Mouse (Mus musculus) limb, embryonic 11.5 days (tissue): ENCODE measurements around the gene S1pr2. TPM values are rescaled to one million over a fixed set of nuclear protein-coding genes. Genes with fewer than 3 reads are reported as not detected.
"Not testable (repeated sequence)": the region's sequence is repeated elsewhere in the genome, so short reads cannot be mapped to it uniquely, and the experiment has no call there.

Source experiments
- ATAC-seq: fragments of 200-750 bp; cut with Nextera tagmentation; 2 replicates; pipeline ENCODE4 v1.8.0; 2017; ENCODE audit warnings: low read depth; ENCODE audit not compliant: insufficient number of reproducible peaks, low FRiP score, low TSS enrichment
- DNase-seq: peaks from one replicate; pipeline ENCODE4 v3.0.0-alpha.2; 2015; ENCODE audit warnings: low spot score
- H3K27ac ChIP-seq: fragments of 300-500 bp; sonication (generic); replicated peaks from 2 replicates; pipeline ENCODE4 v1.5.1; 2014; ENCODE audit warnings: low read depth, mild to moderate bottlenecking, low read length
- H3K27me3 ChIP-seq: fragments of 300-500 bp; sonication (generic); 2 replicates; pipeline ENCODE4 v1.6.1; 2014; ENCODE audit warnings: mild to moderate bottlenecking, low read length, mixed read lengths; ENCODE audit not compliant: control insufficient read depth, insufficient read depth
- H3K36me3 ChIP-seq: fragments of 300-500 bp; sonication (generic); 2 replicates; pipeline ENCODE4 v1.6.1; 2014; ENCODE audit warnings: mild to moderate bottlenecking, low read length, moderate library complexity, mixed read lengths; ENCODE audit not compliant: control insufficient read depth, insufficient read depth
- H3K4me1 ChIP-seq: fragments of 300-500 bp; sonication (generic); 2 replicates; pipeline ENCODE4 v1.6.1; 2014; ENCODE audit warnings: low read length, mixed read lengths; ENCODE audit not compliant: control insufficient read depth, insufficient read depth
- H3K4me2 ChIP-seq: fragments of 300-500 bp; sonication (generic); 2 replicates; pipeline ENCODE4 v1.6.1; 2014; ENCODE audit warnings: low read depth, mild to moderate bottlenecking, moderate library complexity; ENCODE audit not compliant: severe bottlenecking
- H3K4me3 ChIP-seq: fragments of 300-500 bp; sonication (generic); 2 replicates; pipeline ENCODE4 v1.5.1; 2014; ENCODE audit warnings: low read depth, low read length
- H3K9ac ChIP-seq: fragments of 300-500 bp; sonication (generic); 2 replicates; pipeline ENCODE4 v1.6.1; 2014; ENCODE audit warnings: mild to moderate bottlenecking, low read length
- H3K9me3 ChIP-seq: fragments of 300-500 bp; sonication (generic); 2 replicates; pipeline ENCODE4 v1.6.1; 2016; ENCODE audit warnings: low read length; ENCODE audit not compliant: control insufficient read depth
- WGBS: fragments of 180-500 bp; shearing (Covaris S2); extraction: QIAGEN DNeasy Blood & Tissue Kit; methylation state at CpG from one replicate; pipeline ENCODE4 v1.1.7; 2014; 5-methylcytosine and 5-hydroxymethylcytosine counted together
- polyA plus RNA-seq: library from polyadenylated mRNA; unstranded; fragments of >200 nt; fragmentation: Nextera tagmentation; extraction: Ambion mirVana; gene quantifications from 2 replicates; pipeline ENCODE4 v1.2.1, GENCODE M21; 2014

S1pr2 gene
- polyA plus RNA-seq, 1 experiment from 2014 or later = 52.8 TPM

DNA sequence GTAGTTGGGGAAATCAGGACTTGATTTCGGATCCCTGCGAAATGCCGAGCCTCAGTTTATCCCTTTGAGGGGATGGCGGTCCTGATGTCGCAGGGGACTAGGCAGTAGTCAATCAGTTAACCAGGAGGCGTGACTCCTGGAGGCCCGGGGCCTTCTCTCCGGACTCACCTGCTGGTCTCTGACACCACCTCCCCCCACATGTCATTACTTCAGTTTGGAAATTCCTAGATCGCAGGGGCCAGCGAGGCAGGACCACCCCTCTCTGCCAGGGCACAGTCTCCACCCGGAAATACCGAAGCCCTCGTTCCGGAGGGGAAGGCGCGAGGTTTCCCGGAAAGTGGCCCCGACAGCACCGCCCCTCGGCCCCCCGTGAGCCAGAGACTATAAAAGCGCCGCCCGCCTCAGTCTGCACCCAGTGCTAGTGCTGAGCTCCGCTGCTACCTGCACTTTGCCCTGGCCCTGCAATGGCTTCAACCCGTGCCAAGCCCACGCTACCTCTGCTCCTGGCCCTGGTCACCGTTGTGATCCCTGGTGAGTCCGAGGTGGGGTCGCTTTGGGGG is 39.1 kb upstream of the S1pr2 start, which contains the start of gene Icam1:
Gene Icam1 (plus strand): TSS at position 415 of the 560 bp plus-strand sequence.
- no peaks in the 10 kb centered on the region for H3K36me3 ChIP-seq
- no peak within 1 kb of the TSS for H3K9ac ChIP-seq
- H3K27ac ChIP-seq = no peak within 1 kb of the TSS
- H3K4me2 ChIP-seq = peak within 1 kb of the TSS; percentile 37
- H3K27me3 ChIP-seq = peaks cover 39% of the 10 kb centered on the region
- DNase-seq (peak; percentile 48), ATAC-seq (no peak)
- H3K4me3 ChIP-seq = peak within 1 kb of the TSS; percentile 16; the same call in 1 of the 2 replicates
- 1% methylated on average over 30 of the region's 30 CpGs for WGBS
- H3K9me3 ChIP-seq = no peaks in the 10 kb centered on the region
- H3K4me1 ChIP-seq = peaks cover 6% of the 10 kb centered on the region; the same call in 1 of the 2 replicates

DNA sequence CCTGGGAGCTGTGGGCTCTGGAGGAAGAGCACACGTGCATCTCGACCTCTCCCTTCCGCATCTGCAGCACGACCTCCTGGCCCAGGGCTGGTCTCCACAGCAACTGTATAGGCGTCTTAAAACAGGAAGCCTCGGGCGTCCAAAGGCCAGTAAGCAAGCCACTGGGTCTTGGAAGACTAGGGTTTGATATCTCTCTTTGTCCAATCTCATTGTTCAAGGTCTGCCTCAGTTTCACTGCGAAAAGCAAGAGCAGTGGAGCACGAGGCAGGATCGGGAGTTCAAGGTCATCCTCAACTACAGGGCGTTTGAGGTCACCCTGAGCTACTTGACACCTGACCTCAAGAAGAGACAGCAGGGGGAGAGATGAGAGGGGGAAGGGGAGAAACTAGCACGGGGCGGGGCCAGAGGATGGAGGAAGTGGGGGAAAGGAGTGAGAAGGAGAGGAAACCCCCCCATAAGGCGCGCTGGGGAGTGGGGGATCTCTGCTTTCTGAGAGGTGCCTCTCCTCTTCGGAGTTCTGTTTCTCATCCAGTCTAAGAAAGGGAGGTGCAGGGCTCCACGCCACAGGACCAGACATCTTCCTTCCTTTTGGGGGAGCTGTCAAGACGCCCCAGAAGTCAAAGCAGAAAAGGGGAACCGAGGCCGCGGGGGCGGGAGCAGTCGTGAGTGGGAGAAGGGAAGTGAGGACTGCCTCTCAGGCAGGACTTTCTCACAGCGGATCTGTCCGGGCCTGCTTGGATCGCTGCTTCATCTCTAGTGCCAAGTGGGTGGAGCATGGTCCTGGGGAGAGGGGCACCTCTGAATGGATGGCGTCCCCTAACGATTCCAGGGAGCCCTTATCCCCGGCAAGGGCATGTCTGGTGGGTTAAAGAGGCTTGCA is 38.4 kb upstream of the S1pr2 start:
- Histone ChIP-seq H3K4me1 (peaks cover 6% of the 10 kb centered on the region; the same call in 1 of the 2 replicates), H3K4me2 (peak overlapping the region; percentile 37; the same call in 1 of the 2 replicates), H3K9ac (no peak overlapping the region), H3K36me3 (no peaks in the 10 kb centered on the region), H3K27me3 (peaks cover 39% of the 10 kb centered on the region), H3K27ac (no peak overlapping the region), H3K4me3 (peak overlapping the region; percentile 16; the same call in 1 of the 2 replicates), H3K9me3 (no peaks in the 10 kb centered on the region)
- no peak for ATAC-seq
- 2% methylated on average over 28 of the region's 29 CpGs for whole genome bisulfite sequencing
- DNase-seq = no peak

DNA sequence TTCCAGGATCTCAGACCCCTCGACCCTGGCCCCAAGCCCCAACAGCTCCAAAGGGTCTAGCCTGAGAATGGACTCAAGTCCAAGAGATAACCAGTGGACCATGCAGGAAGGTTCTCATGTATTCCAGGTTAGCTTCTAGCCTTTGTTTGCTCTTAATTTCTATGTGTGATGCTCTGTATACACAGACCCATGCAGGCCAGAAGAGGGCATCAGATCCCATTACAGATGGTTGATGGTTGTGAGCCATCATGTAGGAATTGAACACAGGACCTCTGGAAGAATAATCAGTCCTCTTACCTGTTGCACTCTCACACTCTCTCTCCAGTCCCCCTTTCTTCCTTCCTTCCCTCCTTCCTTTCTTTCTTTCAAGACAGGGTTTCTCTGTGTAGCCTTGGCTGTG is 35.8 kb upstream of the S1pr2 start:
- Histone ChIP-seq H3K36me3 (peaks cover 6% of the 10 kb centered on the region; the same call in 1 of the 2 replicates), H3K9ac (no peak overlapping the region), H3K4me1 (peaks cover 6% of the 10 kb centered on the region; the same call in 1 of the 2 replicates), H3K27ac (no peak overlapping the region), H3K27me3 (peaks cover 35% of the 10 kb centered on the region), H3K9me3 (no peaks in the 10 kb centered on the region), H3K4me2 (no peak overlapping the region), H3K4me3 (no peak overlapping the region)
- no peak for ATAC-seq
- no peak for DNase-seq
- WGBS = 62% methylated on average over 1 of the region's 1 CpGs

DNA sequence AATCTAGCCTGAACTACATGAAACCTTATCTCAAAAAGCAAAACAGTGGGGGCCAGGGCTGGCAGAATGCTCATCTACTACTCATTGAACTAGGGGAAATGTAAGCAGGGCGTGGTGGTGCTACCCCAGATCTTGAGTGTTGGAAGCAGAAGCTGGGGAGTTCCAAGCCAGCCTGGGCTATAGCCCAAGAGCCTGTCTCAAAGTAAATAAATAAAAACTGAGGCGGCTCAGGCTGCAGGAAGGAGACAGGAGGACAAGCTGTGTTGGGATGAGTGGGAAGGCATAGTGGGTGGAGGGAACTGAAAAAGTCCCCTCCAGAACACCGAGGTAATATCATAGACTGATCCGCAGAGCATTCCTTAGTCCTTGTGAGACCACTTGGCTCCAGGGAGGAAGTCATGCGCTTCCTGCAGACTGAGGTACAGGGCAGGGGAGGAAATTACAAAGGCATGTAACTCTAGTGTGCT is 35.3 kb upstream of the S1pr2 start:
- ATAC-seq = no peak
- Histone ChIP-seq H3K36me3 (peaks cover 8% of the 10 kb centered on the region; the same call in 1 of the 2 replicates), H3K27ac (no peak overlapping the region)

DNA sequence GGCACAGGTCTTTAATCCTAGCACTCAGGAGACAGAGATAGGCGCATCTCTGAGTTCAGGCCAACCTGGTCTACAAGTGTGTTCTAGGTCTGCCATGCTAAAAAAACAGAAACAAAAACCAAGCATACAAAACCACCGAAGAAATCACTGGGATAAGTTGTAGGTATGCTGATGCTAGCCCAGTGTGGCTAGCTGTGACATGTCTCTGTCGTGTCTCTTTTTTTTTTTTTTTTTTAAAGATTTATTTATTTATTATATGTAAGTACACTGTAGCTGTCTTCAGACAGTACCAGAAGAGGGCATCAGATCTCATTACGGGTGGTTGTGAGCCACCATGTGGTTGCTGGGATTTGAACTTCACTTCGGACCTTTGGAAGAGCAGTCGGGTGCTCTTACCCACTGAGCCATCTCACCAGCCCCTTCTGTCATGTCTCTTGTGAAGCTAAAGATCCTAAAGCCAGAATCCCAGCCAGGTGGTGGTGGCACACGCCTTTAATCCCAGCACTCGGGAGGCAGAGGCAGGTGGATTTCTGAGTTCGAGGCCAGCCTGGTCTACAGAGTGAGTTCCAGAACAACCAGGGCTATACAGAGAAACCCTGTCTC is 34.5 kb upstream of the S1pr2 start:
- H3K9me3 ChIP-seq, ATAC-seq, DNase-seq, H3K4me3 ChIP-seq, H3K27ac ChIP-seq, H3K4me2 ChIP-seq, H3K4me1 ChIP-seq, H3K9ac ChIP-seq: not testable (repeated sequence)
- H3K36me3 ChIP-seq = peaks cover 12% of the 10 kb centered on the region; the same call in 1 of the 2 replicates
- H3K27me3 ChIP-seq = peaks cover 23% of the 10 kb centered on the region
- WGBS = 64% methylated on average over 9 of the region's 9 CpGs

More for the DNA sequence above, 35.3 kb upstream of the S1pr2 start:
- H3K9me3 ChIP-seq = no peaks in the 10 kb centered on the region
- no peak overlapping the region for H3K4me3 ChIP-seq
- no peak overlapping the region for H3K4me2 ChIP-seq
- 64% methylated on average over 5 of the region's 5 CpGs for WGBS
- no peak for DNase-seq
- peaks cover 32% of the 10 kb centered on the region for H3K27me3 ChIP-seq
- peaks cover 6% of the 10 kb centered on the region; the same call in 1 of the 2 replicates for H3K4me1 ChIP-seq
- H3K9ac ChIP-seq = no peak overlapping the region

DNA sequence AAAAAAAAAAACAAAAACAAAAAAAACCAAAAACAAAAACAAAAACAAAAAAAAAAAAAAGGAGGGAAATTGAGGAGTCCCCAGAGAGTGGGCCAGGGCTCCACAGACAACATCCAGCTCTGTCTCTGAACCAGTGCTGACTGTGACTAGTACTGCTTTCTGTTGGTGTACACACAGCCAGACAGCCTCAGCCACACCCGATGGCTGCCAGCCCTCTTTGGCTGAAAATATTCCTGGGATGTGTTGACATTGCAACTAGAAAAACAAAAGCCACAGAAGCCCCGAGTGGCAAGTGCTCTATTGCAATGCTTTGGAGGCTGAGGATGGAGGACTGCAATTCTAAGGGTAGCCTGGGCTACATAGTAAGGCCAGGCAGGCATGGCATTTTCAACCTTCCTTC is 33.8 kb upstream of the S1pr2 start:
- ATAC-seq (no peak), DNase-seq (no peak)
- no peak overlapping the region for H3K27ac ChIP-seq
- 72% methylated on average over 2 of the region's 2 CpGs for WGBS
- H3K4me1 ChIP-seq = 0 out of 2 replicates have a peak, but pooled peaks cover under 1% of the 10 kb centered on the region
- peaks cover 17% of the 10 kb centered on the region for H3K27me3 ChIP-seq
- H3K4me3 ChIP-seq = no peak overlapping the region
- H3K9ac ChIP-seq = no peak overlapping the region
- H3K4me2 ChIP-seq = no peak overlapping the region
- peaks cover 15% of the 10 kb centered on the region for H3K36me3 ChIP-seq
- H3K9me3 ChIP-seq = no peaks in the 10 kb centered on the region

DNA sequence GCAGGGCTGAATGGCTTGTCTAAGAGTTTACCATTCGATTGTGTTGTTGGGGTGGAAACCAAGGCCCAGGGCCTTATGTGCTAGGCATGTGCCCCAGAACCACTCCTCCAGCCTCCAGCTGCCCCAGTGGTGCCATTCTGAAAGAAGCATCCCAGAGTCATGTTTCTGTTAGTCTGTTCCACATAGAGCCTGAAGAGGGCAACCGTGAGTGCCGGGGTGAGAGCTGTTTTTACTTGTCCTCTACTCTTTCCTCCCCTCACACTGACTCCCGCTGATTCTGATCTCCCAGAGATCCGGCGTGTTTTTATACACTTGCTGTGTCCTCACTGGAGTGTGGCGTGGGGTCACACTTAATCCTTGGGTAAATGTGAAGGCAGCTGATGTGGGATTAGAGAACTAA is 31.4 kb upstream of the S1pr2 start:
- ATAC-seq (no peak), DNase-seq (no peak)
- H3K27me3 ChIP-seq = no peaks in the 10 kb centered on the region
- H3K27ac ChIP-seq = no peak overlapping the region
- 86% methylated on average over 7 of the region's 7 CpGs for WGBS
- no peak overlapping the region for H3K4me3 ChIP-seq
- H3K36me3 ChIP-seq = peaks cover 18% of the 10 kb centered on the region
- no peak overlapping the region for H3K9ac ChIP-seq
- H3K9me3 ChIP-seq = no peaks in the 10 kb centered on the region
- no peak overlapping the region for H3K4me2 ChIP-seq
- H3K4me1 ChIP-seq = 0 out of 2 replicates have a peak, but pooled peaks cover 3% of the 10 kb centered on the region

DNA sequence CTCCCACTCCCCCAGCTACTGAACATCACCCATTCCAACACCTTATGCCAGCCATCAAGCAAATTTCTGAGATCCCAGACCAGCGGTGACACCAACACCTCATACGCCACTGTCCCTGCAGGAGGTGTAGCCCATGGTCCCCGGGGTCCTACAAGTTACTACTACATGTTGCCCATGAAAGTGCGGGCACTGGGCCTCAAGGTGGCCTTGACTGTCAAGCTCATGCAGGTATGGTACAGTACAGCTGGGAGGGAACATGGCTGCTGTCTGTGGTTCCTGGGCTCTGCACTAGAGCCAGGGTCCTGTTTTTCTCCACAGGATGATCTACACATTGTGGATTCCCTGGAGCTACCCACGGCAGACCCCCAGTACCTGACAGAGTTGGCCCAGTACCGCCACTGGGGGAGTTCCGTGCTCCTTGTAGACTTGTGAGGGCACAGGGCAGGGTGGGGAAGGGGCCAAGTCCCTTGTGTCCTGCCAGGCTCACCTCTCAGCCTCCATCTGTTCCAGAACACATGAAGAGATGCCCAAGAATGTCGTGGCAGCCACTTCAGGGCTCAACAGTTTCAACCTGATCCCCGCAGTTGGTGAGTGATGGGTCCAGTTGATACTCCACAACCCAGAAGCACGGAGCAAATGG is 30.9 kb upstream of the S1pr2 start:
- WGBS = 93% methylated on average over 10 of the region's 10 CpGs

More for the DNA sequence above, 30.9 kb upstream of the S1pr2 start:
- no peak for DNase-seq
- H3K4me3 ChIP-seq = no peak overlapping the region
- H3K27ac ChIP-seq = no peak overlapping the region
- H3K9me3 ChIP-seq = no peaks in the 10 kb centered on the region
- ATAC-seq = no peak
- H3K36me3 ChIP-seq = peaks cover 18% of the 10 kb centered on the region
- no peak overlapping the region for H3K9ac ChIP-seq
- H3K4me2 ChIP-seq = no peak overlapping the region
- H3K27me3 ChIP-seq = no peaks in the 10 kb centered on the region
- H3K4me1 ChIP-seq = 0 out of 2 replicates have a peak, but pooled peaks cover 3% of the 10 kb centered on the region
